Comparison of ENCODE assay signal across 2 mouse cellular contexts in the genomic region with DNA sequence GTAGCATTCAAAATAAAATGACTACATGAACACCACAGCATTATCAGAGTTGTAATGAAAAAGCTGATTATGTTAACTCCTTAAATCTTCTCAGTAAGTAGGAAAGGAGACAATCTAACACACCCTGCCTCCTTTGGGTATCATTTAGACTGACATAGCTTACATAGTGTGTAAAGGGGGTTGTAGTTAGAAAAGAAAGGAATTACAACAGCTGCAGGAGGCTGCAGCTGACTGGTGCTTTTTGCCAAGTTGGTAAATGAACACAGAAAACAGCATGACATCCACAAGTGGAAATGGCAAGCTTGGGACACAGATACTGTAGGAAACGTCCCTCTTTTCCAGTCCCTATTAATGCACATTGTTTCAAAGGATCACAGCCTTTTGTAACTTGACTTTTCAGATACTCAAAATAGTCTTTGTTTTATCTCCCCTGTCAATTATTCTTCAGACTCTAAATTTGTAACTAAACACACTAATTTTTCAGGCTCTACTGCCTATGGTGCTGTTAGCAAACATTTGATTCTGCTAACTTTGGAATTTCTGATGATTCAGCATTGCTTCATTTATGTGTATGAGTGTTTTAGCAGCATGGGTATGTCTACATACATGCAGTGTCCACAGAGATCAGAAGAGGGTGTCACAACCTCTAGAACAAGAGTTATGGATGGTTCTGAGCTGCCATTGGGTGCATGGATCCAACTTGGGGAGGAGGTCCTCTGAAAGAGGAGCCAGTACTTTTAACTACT.
TF ChIP-seq lines count a peak whose summit lies in the region.

No protein-coding gene starts in this region.

TF ChIP-seq in MEL, 35 proteins besides CTCF, POLR2A, EP300 and RAD21:
- TF ChIP-seq CHD2 (IDR thresholded peaks at IDR 0.05; ENCODE audit: low read length) (no peak), MAFK (IDR thresholded peaks at IDR 0.05; ENCODE audit: borderline replicate concordance, low read depth, low read length) (peak; percentile 72; the same call in 1 of the 2 replicates)

TF ChIP-seq in myocyte, 11 proteins besides CTCF, POLR2A, EP300 and RAD21:
- TF ChIP-seq MYOD1 (IDR thresholded peaks at IDR 0.05; ENCODE audit: control insufficient read depth in 1 of 3, insufficient read length in 2 of 3, low read depth in 2 of 3) (peak; percentile 21 to 49 (median 30)), SRF (IDR thresholded peaks at IDR 0.05; ENCODE audit: control insufficient read depth, insufficient read length, low read depth) (no peak), USF1 (IDR thresholded peaks at IDR 0.05; ENCODE audit: low read depth) (no peak), MYOG (IDR thresholded peaks at IDR 0.05; ENCODE audit: control insufficient read depth in 1 of 3, insufficient read depth in 1 of 3, insufficient read length in 2 of 3, low read depth in 2 of 3) (peak in 1 of 3 experiments; percentile 59)
